Mouse (Mus musculus): ENCODE data around the gene Gabpb1. TPM values are rescaled to one million over a fixed set of nuclear protein-coding genes. Genes with fewer than 3 reads are reported as not detected.

The Gabpb1 gene
- total RNA-seq, 4 experiments from 2014 or later = 9.6 to 17.7 (median 14.0) TPM

DNA sequence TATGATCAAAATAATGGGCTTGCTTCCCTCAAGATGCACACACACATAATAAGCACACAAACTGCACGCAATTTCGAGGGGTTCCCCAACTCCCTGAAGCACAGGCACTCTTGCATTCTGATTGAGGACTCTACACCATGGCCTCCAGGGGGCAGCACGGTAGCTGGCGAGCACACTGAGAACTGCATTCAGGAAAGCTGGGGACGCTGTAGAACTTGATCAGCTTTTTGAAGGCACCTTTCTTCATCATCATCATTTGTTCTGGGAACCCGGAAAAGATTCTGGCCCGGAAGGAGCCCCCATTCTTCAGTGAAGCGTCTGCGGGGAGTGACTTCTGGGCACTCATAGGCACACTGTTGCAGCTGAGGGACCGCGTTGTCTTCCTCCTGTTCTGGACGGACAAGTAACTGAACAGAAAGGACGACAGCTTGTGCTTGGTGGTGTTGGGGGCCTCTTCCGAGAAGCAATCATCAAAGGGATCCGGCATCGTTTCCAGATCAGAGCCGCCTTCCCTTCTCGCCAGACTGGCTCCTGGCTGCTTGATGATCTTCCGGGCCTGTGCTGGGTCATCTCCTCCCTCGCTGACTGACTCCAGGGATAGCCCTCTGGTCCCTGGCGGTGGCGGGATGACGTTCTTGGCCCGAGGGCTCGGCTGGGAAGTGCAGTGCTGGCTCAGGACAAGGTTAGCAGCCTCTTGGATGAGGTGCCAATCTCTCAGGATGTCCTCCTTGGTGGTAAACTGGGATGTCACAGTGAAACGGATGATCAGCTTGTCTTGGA lies 82.1 kb downstream of the Gabpb1 start:
- peak; percentile 60 for DNase-seq (ENCODE audit: low spot score)

DNA sequence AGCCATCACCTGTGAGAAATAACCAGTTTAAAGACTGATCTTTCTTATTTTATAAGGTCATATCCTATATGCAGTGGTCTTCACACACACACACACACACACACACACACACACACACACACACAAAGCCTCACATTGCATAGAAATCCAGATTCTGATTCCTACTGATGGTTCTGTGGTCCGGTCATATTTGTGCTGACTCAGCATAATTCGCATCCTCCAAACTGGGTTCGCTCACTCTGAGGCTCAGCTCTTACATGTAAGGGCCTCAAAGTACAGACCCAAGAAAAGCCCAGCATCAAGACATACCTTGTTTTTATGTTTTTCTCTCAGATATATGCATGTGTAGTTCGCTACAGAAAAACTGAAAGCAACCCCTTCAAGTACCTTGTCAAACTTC lies 84.8 kb downstream of the Gabpb1 start:
- no peak for DNase-seq (ENCODE audit: low spot score)

DNA sequence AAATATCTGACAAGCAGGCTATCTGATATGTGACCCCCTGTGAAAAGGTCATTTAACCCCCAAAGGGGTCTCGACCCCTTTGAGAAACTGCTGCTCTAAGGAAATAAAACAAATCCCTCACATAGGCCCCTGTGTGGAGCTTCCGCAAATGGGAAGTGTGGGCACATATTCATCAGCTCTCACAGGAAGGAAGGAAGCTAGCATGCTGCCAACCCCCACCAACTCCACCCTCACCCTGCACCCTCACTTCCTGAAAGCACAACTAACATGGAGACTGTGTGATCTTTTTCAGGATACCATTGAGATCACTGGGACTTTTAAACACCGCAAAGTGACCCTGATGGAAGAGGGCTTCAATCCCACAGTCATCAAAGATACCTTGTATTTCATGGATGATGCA lies 88.7 kb downstream of the Gabpb1 start:
- no peak for DNase-seq (ENCODE audit: low spot score)

DNA sequence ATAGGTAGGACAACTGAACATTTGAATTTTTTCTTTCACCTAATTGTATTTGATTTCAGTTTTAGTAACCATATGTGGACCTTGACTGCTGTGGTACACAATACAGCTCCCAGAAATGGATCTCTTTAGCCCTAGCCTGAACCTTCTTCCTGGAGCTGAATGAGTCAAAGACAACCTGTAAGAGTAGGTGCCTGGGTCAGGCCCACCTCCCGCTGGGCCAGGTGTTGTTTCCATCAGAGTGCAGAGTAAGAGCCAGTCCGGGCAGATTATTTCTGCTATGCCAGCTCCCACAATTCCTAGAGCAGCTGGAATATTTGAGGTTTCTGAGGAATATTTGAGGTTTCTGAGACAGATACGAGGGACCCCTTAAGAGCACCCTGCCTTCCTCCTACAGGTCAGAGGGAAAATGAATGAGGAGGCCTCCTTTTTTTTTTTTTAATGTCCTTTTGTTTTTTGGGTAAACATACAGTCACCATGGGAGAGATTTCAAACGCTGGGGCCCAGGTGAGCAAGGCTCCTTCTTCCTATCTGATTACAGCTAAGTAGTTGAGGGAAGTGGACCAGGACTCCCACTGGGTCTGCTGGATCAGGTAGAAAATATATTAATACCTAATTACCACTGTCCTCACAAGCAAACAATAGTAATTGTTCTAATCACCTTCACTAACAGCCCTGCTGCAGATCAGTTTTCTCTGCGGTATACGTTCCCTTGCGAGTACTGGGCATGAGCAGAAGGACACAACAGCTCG lies 91.3 kb downstream of the Gabpb1 start:
- no peak for DNase-seq (ENCODE audit: low spot score)

DNA sequence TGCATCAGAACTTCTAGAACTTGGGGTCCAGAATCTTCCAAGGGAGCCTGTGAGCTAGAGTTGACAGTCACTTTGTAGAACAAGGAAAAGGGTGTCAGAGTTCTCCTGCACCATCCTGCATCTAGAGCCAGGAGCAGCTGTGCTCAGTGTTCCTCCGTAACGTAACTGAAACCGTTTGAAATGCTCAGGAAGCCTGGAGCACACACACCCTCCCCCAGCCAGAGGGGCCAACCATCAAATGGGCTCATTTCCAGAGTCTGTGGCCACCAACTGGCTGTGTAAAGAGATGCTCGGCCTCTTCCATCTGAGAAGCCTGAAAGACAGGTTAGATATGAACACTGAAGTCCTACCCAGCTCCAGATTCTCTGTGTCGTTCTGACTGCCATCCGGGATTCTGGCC lies 92.2 kb downstream of the Gabpb1 start:
- no peak for DNase-seq (ENCODE audit: low spot score)

DNA sequence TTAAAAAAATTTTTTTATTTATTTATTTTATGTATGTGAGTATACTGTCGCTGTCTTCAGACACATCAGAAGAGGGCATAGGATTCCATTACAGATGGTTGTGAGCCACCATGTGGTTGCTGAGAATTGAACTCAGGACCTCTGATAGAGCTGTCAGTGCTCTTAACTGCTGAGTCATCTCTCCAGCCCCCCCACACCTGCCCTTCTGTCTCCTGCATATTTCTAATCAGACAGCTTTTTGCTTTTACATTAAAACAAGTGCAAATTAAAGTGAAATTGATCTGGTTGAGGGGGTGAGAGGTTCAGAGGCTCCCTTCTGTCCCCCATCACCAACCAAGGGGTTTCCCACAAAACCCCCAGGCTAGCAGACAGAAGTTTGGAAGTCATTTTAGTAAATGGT lies 96.9 kb downstream of the Gabpb1 start:
- DNase-seq (ENCODE audit: low spot score) = no peak

Other genes starting within 250 kb of the Gabpb1 start
- gene Atp8b4, start 175.7 kb downstream of the Gabpb1 start, total RNA-seq (2022) = under 1 TPM; 0.19 to 0.49 (median 0.33) TPM
- under 1 TPM in 2 of 4 experiments, not detected in 2; 0.17 to 0.22 TPM for gene Slc27a2, start 123.9 kb downstream of the Gabpb1 start, total RNA-seq (2022)
- 1 to 10 TPM in 2 of 4 experiments, under 1 TPM in 2; 0.46 to 4.2 (median 1.2) TPM for gene Hdc, start 57.0 kb downstream of the Gabpb1 start, total RNA-seq (2022)
- 10 to 100 TPM; 25.9 to 29.4 (median 27.3) TPM for gene Usp8, start 31.0 kb upstream of the Gabpb1 start, total RNA-seq (2022)
- gene Usp50, start 107.1 kb upstream of the Gabpb1 start, total RNA-seq (2022) = under 1 TPM in 1 of 4 experiments, not detected in 3; 0.35 TPM
- gene Trpm7, start 199.9 kb upstream of the Gabpb1 start, total RNA-seq (2022) = 10 to 100 TPM; 22.3 to 30.7 (median 25.0) TPM

Data from heart, adult 8-10 months (tissue).